Mouse (Mus musculus) spleen, postnatal 14 days (tissue): ENCODE measurements around the gene Sptb.

Experiments
- DNase-seq, 2 experiments: peaks; one replicate each; pipeline ENCODE4 v3.0.0; 2021 to 2022; ENCODE audit warnings: low spot score in 2 of 2

Sptb gene

DNA sequence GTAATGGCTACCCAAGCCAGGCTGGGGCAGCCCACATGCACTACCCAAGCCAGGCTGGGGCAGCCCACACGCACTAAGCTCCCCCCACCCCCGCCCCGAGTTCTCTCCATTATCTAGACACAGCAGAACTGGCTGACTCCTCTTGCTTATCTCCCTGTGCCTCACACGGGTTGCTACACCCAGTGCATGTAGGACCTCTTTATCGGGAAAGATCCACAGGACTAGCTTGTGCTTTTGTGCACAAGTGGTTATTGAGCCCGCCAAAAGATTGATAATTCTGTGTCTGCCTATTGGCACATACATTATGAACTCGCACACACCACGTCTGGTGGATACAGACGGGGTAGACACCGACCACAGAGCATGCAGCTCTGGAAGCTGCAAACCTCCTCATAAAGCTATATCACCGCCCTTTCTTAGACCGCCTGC is 36.5 kb downstream of the Sptb start:
- peak; percentile 24 to 44 for DNase-seq

DNA sequence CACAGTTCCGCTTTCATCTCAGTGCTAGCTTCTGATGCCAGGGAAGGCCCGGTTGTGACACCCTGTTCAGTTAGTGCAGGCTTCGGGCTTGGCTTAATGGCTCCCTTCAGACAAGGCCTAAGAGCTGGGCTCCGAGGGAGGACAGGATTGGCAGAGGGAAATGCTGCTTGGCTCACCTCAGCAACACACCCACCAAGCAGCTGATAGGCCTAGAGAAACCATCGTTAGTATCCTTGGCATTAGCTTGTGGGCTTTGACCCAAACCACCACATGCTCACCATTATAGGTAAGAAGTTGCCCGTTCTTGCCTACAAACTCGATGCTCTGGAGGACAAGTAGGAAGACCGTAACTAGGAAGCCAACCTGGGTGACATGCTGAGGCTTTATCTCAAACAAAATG is 38.3 kb downstream of the Sptb start:
- DNase-seq, result no peak

GRCm38 (mm10) chr12:76670533-76671086 is 39.7 kb downstream of the Sptb start:
- DNase-seq, result peak; percentile 26 to 42

DNA sequence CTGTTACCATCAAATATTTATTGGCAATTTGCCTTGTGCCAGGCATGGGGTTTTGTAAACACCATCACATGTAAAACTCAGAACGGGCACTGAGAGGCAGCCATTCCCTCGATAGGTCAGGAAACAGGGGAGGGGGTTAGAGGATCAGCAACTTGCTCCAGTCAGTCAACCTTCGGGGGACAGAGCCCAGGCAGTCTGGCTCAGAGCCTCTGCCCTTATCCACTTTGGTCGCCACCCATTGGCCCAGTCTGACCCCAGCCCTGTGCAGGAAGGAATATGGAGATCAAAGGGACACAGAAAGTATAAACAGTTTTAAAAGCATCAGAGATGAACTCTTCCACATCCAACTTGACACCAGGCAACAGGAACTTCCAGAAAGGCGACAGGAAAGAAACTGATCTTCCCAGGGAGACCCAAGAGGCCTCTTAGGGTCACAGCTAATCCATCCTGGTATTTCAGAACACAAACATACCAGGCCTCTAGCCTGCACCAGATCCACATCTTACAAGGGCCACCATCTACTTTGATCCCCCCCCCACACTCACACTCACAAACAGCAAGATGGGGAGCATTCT is 40.3 kb downstream of the Sptb start:
- DNase-seq, result no peak

GRCm38 (mm10) chr12:76668654-76669419 is 41.5 kb downstream of the Sptb start:
- DNase-seq, result no peak

DNA sequence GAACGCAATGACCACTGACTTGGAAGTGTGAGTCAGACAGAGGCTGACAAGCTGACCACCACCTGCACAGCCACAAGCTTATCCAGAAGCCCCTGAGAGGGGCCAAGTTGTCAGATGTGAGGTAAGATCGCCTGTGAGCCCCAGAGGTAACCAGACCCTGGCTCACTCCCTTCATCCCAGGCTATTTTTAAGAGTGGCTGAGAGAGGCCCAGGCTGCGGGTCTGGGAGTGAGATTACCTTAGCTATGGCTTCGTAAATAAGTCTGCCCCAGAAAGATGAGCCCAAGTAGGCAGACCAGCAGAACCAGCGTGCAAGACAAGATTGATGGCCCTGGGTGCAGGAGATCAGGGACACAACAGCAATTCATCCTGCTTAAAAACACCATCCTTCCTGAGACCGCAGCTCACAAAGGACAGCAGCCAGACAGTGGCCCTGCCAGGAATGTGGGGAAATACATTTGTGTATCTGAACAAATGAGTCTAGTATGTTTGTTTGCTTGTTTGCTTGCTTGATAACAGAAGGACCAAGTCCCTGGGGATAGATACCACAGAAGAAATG is 58.5 kb downstream of the Sptb start:
- no peak for DNase-seq

DNA sequence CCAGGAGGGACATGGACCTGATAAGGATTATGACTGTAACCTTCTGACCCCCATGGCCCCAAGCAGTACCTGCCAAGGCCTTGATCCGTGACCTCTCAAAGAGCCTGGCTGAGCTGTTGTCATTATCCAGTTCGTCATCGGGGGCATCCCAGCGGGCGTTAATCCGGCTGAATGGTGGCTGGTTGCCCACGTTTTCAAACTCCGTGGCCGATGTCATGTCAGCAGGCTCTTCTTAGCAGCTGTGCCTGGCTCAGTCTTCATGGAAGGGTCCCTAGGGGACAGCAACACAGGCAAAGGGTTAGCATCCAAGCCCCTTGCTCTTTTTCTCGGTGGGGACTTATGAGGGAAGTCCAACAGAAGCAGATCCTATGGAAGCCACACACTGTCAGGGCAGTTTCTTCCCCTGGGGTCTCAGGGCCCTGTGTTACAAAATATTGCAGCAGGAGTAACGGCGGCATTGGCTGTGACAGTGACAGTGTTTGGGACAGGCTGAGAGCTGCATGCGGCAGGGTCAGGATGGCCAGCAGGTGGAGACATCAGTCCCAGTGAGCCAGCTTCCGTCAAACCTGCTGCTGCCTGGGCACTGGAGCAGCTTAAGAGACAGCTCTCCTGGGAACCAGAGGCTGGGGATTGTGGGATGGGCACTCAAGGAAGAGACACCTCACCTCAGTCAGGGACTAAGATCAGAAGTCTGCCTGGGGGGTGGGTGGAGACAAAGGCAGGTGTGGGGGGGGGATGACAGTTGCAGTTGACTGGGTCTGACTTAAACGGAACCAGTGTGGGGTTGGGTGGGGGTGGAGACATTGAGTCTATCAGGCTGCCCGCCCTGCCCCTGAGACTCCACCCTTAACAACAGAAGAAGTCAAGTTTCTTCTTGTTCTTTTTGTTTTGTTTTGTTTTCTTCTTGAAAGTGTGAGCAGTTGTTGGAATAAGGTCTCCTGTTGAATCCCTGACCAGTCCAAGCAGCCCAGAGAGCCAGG is 60.3 kb downstream of the Sptb start:
- peak; percentile 43 to 54 for DNase-seq

- no peak for DNase-seq
Measured at GRCm38 (mm10) chr12:76645222-76646110, 64.9 kb downstream of the Sptb start.

- DNase-seq, result no peak
Measured at GRCm38 (mm10) chr12:76643679-76644078, 66.7 kb downstream of the Sptb start.

DNA sequence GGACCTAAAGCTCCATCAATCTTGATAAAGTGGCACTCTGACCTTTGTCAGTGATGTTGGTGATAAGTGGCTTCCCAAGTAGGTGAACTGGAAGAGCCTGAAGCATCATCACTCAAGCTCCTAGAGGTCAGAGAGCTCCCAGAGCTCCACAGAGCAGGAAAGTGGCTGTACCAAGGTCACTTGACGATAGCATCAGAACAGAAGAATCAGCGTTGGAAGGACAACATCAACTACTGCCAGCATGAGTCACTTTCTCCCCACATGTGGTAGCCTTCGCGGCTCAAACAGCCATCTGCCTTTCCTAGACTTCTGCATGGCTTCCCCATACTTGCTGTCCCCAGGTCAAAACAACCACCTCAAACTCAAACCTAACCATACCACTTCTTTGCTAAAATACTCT is 67.7 kb downstream of the Sptb start:
- no peak for DNase-seq

GRCm38 (mm10) chr12:76640620-76641019 is 69.7 kb downstream of the Sptb start:
- no peak for DNase-seq

- DNase-seq, result no peak
Measured at GRCm38 (mm10) chr12:76634899-76635693, 75.3 kb downstream of the Sptb start.

GRCm38 (mm10) chr12:76623374-76623773 is 87.0 kb downstream of the Sptb start:
- no peak for DNase-seq

DNA sequence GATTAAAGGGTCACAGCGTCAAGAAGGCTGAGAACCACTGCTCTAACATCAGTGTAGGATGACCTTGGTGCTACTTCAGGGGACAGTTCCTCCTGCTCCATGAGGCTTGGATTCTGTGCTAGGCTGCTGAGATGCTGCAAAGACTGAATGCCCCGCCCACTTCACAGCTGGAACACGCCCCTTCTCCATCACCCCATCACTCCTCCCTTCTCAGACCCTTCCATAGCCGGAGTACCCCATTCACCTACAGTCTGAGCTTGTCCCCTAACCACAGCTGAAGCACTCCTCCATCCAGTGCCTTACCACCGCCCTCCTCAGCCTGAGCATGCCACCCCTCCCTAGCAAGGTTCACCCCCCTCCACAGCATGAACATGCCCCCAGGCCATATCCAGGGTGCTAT is 90.5 kb downstream of the Sptb start:
- DNase-seq, result no peak

DNA sequence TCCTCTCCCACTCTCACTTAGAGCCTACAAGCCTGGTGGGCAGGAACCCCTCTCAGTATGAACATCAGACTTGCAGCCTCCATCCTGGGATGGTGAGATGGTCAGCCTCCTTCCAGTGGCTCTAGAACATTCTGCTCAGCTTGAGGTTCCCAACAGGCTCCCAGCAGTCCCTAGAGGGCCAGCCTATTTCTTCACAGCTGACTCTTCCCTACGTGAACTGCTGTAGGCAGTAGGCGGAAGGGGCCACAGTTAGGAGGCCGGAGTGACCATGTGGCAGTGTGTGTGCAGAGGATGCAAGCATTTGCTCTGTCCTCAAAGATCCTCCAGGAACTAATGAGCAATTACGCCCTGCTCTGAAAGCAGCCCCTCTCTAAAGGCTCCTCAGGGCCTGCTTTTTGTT is 92.2 kb downstream of the Sptb start:
- DNase-seq, result no peak

- DNase-seq, result no peak
Measured at GRCm38 (mm10) chr12:76615580-76615937, 94.8 kb downstream of the Sptb start.

GRCm38 (mm10) chr12:76614868-76615579 is 95.3 kb downstream of the Sptb start:
- no peak for DNase-seq

DNA sequence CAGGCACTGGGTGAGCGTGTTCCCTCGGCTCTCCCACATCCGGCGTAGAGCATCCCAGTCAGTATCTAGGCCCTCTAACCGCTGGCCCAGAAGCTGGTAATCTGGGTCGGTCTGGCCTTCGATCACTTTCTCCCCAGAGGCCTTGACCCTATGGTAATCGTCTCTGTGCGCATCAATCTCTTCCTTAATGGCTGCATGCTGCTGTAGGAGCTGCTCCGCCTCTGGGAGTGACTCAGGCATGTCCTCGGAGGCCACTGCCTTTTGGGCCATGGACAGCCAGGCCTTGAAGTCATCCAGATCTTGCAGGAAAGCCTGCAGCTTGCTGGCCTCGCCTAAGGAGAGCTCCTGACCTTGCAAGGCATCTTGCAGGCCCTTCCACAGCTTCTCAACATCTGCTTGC is 97.7 kb downstream of the Sptb start:
- DNase-seq, result no peak

GRCm38 (mm10) chr12:76608997-76609565 is 101.3 kb downstream of the Sptb start:
- no peak for DNase-seq
